Mouse (Mus musculus): ENCODE measurements around the gene Ybx2.

GRCm38 (mm10) chr11:69968793-69969192, 33.2 kb downstream of the Ybx2 start:
- TF ChIP-seq CTCF (IDR thresholded peaks at IDR 0.05) (no peak), EP300 (IDR thresholded peaks at IDR 0.05; ENCODE audit: insufficient read depth, low read depth, low read length) (no peak), POLR2A (IDR thresholded peaks at IDR 0.05; ENCODE audit: insufficient read depth, low read depth, low read length) (no peak)

Measured in heart, adult 2 months (tissue).